Mouse (Mus musculus) spleen, adult 2 months (tissue): Measurements from ENCODE around the gene Ulk2.

Source experiments
- CTCF ChIP-seq: fragments of 200-500 bp; IDR thresholded peaks from 2 replicates; pipeline ENCODE4 v1.5.1; 2011; ENCODE audit warnings: mild to moderate bottlenecking, inconsistent platforms; ENCODE audit not compliant: insufficient read depth, insufficient read length, insufficient replicate concordance; ENCODE audit errors: extremely low read depth
- POLR2A ChIP-seq: fragments of 200-500 bp; IDR thresholded peaks from 2 replicates; pipeline ENCODE4 v1.6.1; 2011; ENCODE audit warnings: low read depth, low read length, inconsistent platforms

- TF ChIP-seq POLR2A (no peak), CTCF (no peak)
Measured at GRCm38 (mm10) chr11:61855539-61855938, 666 bp upstream of the Ulk2 start.
